Mouse (Mus musculus) spleen, adult 2 months (tissue): ENCODE results near the gene Gm10282.

Experiments used
- CTCF ChIP-seq: fragments of 200-500 bp; IDR thresholded peaks from 2 replicates; pipeline ENCODE4 v1.5.1; 2011; ENCODE audit warnings: mild to moderate bottlenecking, inconsistent platforms; ENCODE audit not compliant: insufficient read depth, insufficient read length, insufficient replicate concordance; ENCODE audit errors: extremely low read depth
- POLR2A ChIP-seq: fragments of 200-500 bp; IDR thresholded peaks from 2 replicates; pipeline ENCODE4 v1.6.1; 2011; ENCODE audit warnings: low read depth, low read length, inconsistent platforms

- TF ChIP-seq POLR2A (no peak), CTCF (no peak)
These were observed 19.8 kb downstream of the Gm10282 start for GRCm38 (mm10) chr8:72285285-72285684.
